Mouse (Mus musculus) neural tube, embryonic 10.5 days (tissue): ENCODE results near the gene Sart1.

Experiments used
- DNase-seq: peaks from one replicate; pipeline ENCODE4 v3.0.0-alpha.2; 2017; ENCODE audit warnings: low spot score; ENCODE audit errors: extremely low spot score

Sart1 gene

GRCm38 (mm10) chr19:5388588-5389242 lies at the start of gene Sart1:
Sart1 (minus strand) TSS chr19:5388703.
- DNase-seq = peak; percentile 91

GRCm38 (mm10) chr19:5433951-5434350 lies 45.4 kb upstream of the Sart1 start:
- DNase-seq = no peak

- DNase-seq = peak; percentile 39
Measured at GRCm38 (mm10) chr19:5432992-5433852, 44.7 kb upstream of the Sart1 start.

- no peak for DNase-seq
Measured at GRCm38 (mm10) chr19:5431911-5432464, 43.5 kb upstream of the Sart1 start.

GRCm38 (mm10) chr19:5430408-5430807 lies 41.9 kb upstream of the Sart1 start:
- no peak for DNase-seq

- no peak for DNase-seq
Measured at GRCm38 (mm10) chr19:5429806-5430205, 41.3 kb upstream of the Sart1 start.

GRCm38 (mm10) chr19:5429219-5429618 lies 40.7 kb upstream of the Sart1 start:
- DNase-seq = no peak

- no peak for DNase-seq
Measured at GRCm38 (mm10) chr19:5428083-5428482, 39.6 kb upstream of the Sart1 start.

- no peak for DNase-seq
Measured at GRCm38 (mm10) chr19:5426640-5427290, 38.3 kb upstream of the Sart1 start.

- DNase-seq = no peak
Measured at GRCm38 (mm10) chr19:5425906-5426565, 37.5 kb upstream of the Sart1 start.

GRCm38 (mm10) chr19:5424782-5425741 lies 36.6 kb upstream of the Sart1 start, which contains the start of the genes Drap1 and AI837181:
Drap1 (minus strand) TSS chr19:5424979.
AI837181 (plus strand) TSS chr19:5425144.
- peak; percentile 97 for DNase-seq

GRCm38 (mm10) chr19:5424092-5424781 lies 35.7 kb upstream of the Sart1 start:
- no peak for DNase-seq

- DNase-seq = no peak
Measured at GRCm38 (mm10) chr19:5423561-5423960, 35.1 kb upstream of the Sart1 start.

GRCm38 (mm10) chr19:5422895-5423443 lies 34.5 kb upstream of the Sart1 start:
- DNase-seq = no peak

- no peak for DNase-seq
Measured at GRCm38 (mm10) chr19:5422267-5422666, 33.8 kb upstream of the Sart1 start.

- no peak for DNase-seq
Measured at GRCm38 (mm10) chr19:5421784-5422183, 33.3 kb upstream of the Sart1 start.

- no peak for DNase-seq
Measured at GRCm38 (mm10) chr19:5420579-5420978, 32.1 kb upstream of the Sart1 start.

GRCm38 (mm10) chr19:5419630-5420029 lies 31.1 kb upstream of the Sart1 start:
- no peak for DNase-seq
